Mouse (Mus musculus) telencephalon, adult 2 months (tissue): ENCODE measurements around the gene Gcnt4.

Source experiments
- DNase-seq: peaks from one replicate; pipeline ENCODE4 v3.0.0-alpha.2; 2011; ENCODE audit warnings: low read depth, low spot score

Gcnt4 gene

GRCm38 (mm10) chr13:96947722-96948121 is 23.2 kb downstream of the Gcnt4 start:
- DNase-seq = no peak

GRCm38 (mm10) chr13:96951880-96952279 is 27.4 kb downstream of the Gcnt4 start:
- DNase-seq = no peak

GRCm38 (mm10) chr13:96956466-96956865 is 32.0 kb downstream of the Gcnt4 start:
- no peak for DNase-seq

- no peak for DNase-seq
These were observed 35.5 kb downstream of the Gcnt4 start for GRCm38 (mm10) chr13:96960019-96960418.

DNA sequence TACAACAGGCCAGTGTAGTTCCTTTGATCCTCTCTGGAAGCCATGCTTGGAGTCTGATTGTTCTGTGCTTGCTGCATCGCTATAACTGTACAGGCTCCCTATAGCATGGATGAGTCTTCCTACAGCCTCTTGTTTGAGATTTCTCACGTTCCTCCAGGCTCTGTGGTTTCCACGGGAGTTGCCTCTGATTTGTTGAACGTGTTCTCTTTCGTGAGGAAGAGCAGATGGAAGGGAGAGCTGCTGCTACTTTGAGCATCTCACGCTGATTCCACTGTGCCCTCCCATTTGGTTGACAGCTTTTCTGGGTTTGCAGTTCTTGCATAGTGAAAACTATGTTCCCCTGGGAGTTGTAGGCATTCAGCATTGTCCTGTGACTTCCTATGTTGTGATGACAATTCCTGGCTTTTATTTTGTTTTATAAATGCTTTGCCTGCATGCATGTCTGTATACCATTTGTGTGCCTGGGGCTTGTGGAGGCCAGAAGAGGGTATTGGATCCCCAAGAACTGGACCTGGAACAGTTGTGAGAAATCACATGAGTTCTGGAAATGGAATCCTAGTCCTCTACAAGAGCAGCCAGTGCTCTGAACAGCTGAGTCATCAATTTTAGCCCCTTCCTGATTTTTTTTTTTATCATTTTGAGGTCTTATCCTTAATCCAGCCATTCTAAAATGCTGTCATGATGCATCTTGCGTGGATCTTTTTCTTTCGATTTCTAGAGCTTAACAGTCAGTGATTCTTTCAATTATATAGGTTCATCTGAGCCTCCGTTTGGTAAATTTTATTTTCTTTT is 37.1 kb downstream of the Gcnt4 start:
- DNase-seq = peak; percentile 91

GRCm38 (mm10) chr13:96962801-96963200 is 38.3 kb downstream of the Gcnt4 start:
- DNase-seq = no peak

GRCm38 (mm10) chr13:96964981-96965380 is 40.5 kb downstream of the Gcnt4 start:
- DNase-seq = no peak

DNA sequence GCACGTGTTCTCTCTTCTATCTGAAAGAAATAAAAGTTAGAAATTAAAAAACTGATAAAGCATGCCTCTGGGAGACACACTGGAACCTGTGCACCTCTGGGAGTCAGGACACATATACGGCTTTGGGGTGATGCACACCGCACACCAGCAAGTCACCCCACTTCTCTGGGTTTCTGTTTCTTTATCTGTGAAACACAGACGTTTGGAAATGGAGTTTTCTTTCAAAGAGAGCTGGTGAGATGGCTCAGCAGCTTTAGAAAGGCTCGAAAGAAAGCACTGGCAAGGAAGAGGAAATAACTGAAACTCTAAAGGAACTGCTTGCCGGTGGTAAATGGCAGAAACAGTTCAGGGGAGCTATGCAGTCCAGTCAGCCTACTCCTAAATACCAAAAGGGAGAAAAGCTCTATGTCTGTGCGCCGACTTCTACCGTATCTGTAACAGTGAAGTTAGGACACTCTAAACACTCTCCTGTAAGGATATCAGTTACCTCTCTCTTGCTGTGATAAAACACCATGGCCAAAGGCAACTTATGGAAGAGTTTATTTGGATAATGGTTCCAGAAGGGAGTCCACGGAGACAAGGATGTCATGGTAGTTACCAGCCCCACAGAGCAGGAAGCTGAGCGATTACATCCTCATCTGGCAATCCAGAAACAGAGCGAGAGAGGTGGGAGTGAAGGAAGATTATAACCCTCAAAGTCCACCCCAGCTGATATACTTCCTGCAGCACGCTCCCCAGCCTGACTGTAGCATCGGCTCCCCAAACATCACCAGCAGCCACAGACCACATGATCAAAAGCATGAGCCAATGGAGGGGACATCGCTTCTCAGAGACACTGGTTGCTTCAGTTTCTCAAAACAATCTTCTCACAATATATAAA is 42.0 kb downstream of the Gcnt4 start:
- no peak for DNase-seq

- no peak for DNase-seq
These were observed 42.6 kb downstream of the Gcnt4 start for GRCm38 (mm10) chr13:96967091-96967490.

GRCm38 (mm10) chr13:96967822-96968221 is 43.3 kb downstream of the Gcnt4 start:
- no peak for DNase-seq

DNA sequence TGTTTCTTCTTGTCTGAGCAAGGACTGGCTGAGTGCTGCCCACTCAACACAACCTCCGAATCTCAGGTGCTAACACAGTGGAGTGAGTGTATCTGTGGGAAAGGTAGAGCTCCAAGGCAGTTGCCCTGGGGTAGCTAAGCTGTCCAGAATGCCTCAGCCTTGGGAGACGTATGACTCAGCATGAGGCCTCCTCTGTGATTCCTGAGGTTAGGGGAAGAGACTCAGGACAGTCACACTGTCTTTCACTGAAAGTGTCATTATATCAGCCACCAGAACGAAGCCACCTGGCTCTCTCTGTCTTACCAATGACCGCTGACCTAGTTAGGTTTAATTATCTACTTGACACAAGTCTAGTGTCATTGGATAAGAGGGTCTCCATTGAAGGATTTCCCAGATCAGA is 46.6 kb downstream of the Gcnt4 start:
- no peak for DNase-seq

GRCm38 (mm10) chr13:96971861-96972282 is 47.4 kb downstream of the Gcnt4 start:
- no peak for DNase-seq

- no peak for DNase-seq
These were observed 48.8 kb downstream of the Gcnt4 start for GRCm38 (mm10) chr13:96973318-96973717.

DNA sequence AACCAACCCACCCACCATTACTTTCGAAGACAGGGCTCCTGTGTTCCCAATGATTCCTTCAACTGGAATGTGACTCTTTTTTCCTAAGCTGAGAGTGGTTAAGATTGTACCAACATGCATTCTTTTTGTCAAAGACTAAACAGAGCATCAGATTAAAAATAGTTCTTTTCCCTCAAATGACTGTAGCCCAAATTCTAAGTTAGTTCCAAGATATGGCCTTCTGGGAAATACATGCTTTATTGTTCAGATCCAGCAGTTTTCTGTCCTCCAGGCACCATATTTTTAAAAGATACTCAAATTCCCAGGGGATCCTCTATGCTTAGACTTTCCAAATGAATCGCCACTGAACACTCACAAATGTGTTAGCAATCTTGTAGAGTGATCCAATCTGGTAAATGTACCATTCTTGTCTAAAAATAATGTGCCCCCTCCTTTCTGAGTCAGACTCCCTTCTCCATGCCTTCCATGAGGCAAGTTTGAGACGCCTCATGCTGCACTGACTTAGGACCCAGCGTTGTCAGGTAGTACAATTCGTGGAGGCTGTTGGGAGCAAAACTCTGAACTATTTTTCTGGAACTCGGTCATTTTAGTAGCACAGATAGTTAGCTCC is 52.6 kb downstream of the Gcnt4 start:
- peak; percentile 19 for DNase-seq

DNA sequence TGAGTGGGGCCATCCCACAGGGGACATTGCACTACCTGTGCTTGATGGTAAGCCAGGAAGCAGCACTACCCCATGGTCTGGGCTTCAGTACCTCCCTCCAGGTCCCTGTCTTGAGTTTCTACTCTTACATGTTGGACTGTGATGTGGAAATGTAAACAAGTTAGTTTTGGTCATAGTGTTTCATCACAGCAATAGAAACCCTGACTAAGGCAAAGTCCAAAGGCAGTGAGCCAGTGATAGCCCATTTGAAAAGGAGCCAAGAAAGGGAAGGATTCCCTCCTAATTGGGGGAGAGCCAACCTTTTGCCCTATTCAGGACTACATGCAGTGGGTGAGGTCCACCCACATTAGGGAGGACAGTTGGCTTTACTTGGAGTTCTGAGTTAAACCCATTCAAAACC is 56.1 kb downstream of the Gcnt4 start:
- DNase-seq = no peak

GRCm38 (mm10) chr13:96983251-96984126 is 59.0 kb downstream of the Gcnt4 start:
- no peak for DNase-seq

- DNase-seq = no peak
These were observed 60.2 kb downstream of the Gcnt4 start for GRCm38 (mm10) chr13:96984688-96985087.

- no peak for DNase-seq
These were observed 61.2 kb downstream of the Gcnt4 start for GRCm38 (mm10) chr13:96985599-96986275.

- DNase-seq = no peak
These were observed 64.6 kb downstream of the Gcnt4 start for GRCm38 (mm10) chr13:96989129-96989528.

GRCm38 (mm10) chr13:96990045-96990444 is 65.6 kb downstream of the Gcnt4 start:
- DNase-seq = no peak
